Comparison of ENCODE assay signal across 20 mouse cellular contexts in the genomic region with DNA sequence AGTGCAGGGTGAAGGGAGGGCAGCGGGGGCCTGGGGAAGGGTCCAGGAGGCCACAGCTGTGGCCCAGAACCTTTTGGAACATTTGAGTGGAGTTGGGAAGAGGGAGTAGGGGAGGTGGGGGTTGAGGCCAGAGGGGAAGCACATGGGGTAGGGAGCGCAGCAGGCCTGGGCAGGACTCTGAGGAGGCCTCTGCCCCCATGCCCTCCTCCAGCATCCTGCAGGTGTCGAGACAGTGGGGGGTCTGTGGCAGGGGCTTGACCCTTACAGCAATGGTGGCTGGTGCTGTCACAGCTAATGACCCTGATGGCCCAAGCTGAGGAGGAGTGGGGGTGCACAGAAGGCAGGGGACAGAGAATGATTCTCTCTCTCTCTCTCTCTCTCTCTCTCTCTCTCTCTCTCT. TPM values are rescaled to one million over a fixed set of nuclear protein-coding genes. Genes with fewer than 3 reads are reported as not detected.
"Had no signal": no experiment of that assay in that cellular context is flagged by ENCODE, and none has a peak within 500 bp of the region (broad histone marks: within the 10 kb centered on the region; RNA-seq: fewer than 3 reads in every experiment).

No protein-coding gene starts in this region.

- H3K9ac ChIP-seq: lung, embryonic 14.5 days; neural tube, embryonic 12.5 days; stomach, embryonic 15.5 days had no signal

- H3K4me2 ChIP-seq: lung, embryonic 14.5 days; neural tube, embryonic 12.5 days had no signal

- DNase-seq: kidney, adult 11 months; kidney, adult 9 months; kidney, postnatal 36 days; layer of hippocampus, adult 9-11 months; layer of hippocampus, postnatal 36 days; lung, embryonic 14.5 days; lung, postnatal 10 days; midbrain, embryonic 14.5 days; right cerebral cortex, postnatal 14 days; thymus, adult 2 months; thymus, postnatal 25 days had no signal

- H3K9me3 ChIP-seq: megakaryocyte, embryonic 14.5 days; neural tube, embryonic 12.5 days; stomach, embryonic 15.5 days had no signal

- H3K4me3 ChIP-seq: megakaryocyte, embryonic 14.5 days; neural tube, embryonic 12.5 days; stomach, embryonic 15.5 days had no signal

- H3K36me3 ChIP-seq: neural tube, embryonic 12.5 days; stomach, embryonic 15.5 days had no signal

- H3K27ac ChIP-seq: kidney, postnatal 0 days; macrophage; neural tube, embryonic 12.5 days; stomach, embryonic 15.5 days had no signal

RNA-seq across cellular contexts. Expression of a gene that starts 6.5 kb away (rescaled TPM):
- polyA plus RNA-seq: liver, embryonic 11.5 days; liver, embryonic 16.5 days; lung, embryonic 14.5 days; macrophage; midbrain, embryonic 14.5 days; neural tube, embryonic 12.5 days had no signal

RNA-seq across cellular contexts. Expression of a gene that starts 13.2 kb away (rescaled TPM):
- polyA plus RNA-seq: limb, embryonic 14.5 days; liver, embryonic 16.5 days; macrophage; spleen, adult 2 months; stomach, embryonic 15.5 days had no signal

RNA-seq across cellular contexts. Expression of a gene that starts 38.2 kb away (rescaled TPM):
- polyA plus RNA-seq: kidney, postnatal 0 days; liver, embryonic 11.5 days; liver, embryonic 16.5 days; lung, embryonic 14.5 days; macrophage; spleen, adult 2 months; stomach, embryonic 15.5 days had no signal
